Mouse (Mus musculus) Patski (cell line): ENCODE data around the gene Fnbp1. TPM values are rescaled to one million over a fixed set of nuclear protein-coding genes. Genes with fewer than 3 reads are reported as not detected.

ENCODE experiments used
- ATAC-seq: fragments of 100-300 bp; one replicate; pipeline ENCODE4 v1.8.0; 2021
- CTCF ChIA-PET: fragments of 350-600 bp; sonication (Branson Sonifier 250); formaldehyde crosslinking; loops from one replicate; lab custom pipeline; 2022; ENCODE audit warnings: inconsistent platforms; lab: Charles Lee
- POLR2A ChIA-PET: fragments of 350-600 bp; sonication (Branson Sonifier 250); formaldehyde crosslinking; loops from one replicate; lab custom pipeline; 2022; ENCODE audit warnings: antibody characterized with exemption, inconsistent platforms; lab: Charles Lee
- DNase-seq: peaks from one replicate; pipeline ENCODE4 v3.0.0-alpha.2; 2011; ENCODE audit warnings: low read depth, low spot score
- H3K27me3 ChIP-seq: fragments of 371-371 bp; one replicate; pipeline ENCODE4 v1.5.1; 2021
- CTCF ChIP-seq: fragments of 100-300 bp; IDR thresholded peaks from one replicate; pipeline ENCODE4 v1.5.1; 2021
- in situ Hi-C: fragments of 300-500 bp; cut with MboI; formaldehyde crosslinking; loops from 3 replicates; pipeline ENCODE4 v1.11.1; 2018; ENCODE audit warnings: low pct_unique_long_range_greater_than_20kb, mixed read lengths
- polyA plus RNA-seq: library from polyadenylated mRNA; unstranded; gene quantifications from one replicate; pipeline ENCODE4 v1.2.3, GENCODE M21; 2021

Gene Fnbp1
- polyA plus RNA-seq, 1 experiment from 2014 or later, result 40.4 TPM

GRCm38 (mm10) chr2:31087663-31088661 is 53.8 kb downstream of the Fnbp1 start:
- ATAC-seq, result no peak
- CTCF ChIA-PET, result interaction anchor here (1.4 kb wide), 1 partner anchor 19 kb away, joined by 3 read pairs; no protein-coding TSS in a partner anchor
- TF ChIP-seq CTCF, result no peak
- in situ Hi-C loops, result no loop called here
- DNase-seq, result no peak
- no peaks in the 10 kb centered on the region for H3K27me3 ChIP-seq
- POLR2A ChIA-PET, result interaction anchor here (0.6 kb wide), 2 partner anchors 24 to 63 kb away, joined by 3 read pairs; no protein-coding TSS in a partner anchor

- ChIA-PET CTCF (interaction anchor here (1.4 kb wide), 1 partner anchor 20 kb away, joined by 3 read pairs; no protein-coding TSS in a partner anchor), POLR2A (interaction anchor here (0.6 kb wide), 2 partner anchors 23 to 62 kb away, joined by 3 read pairs; no protein-coding TSS in a partner anchor)
- ATAC-seq, result no peak
- in situ Hi-C loops, result no loop called here
- no peak for TF ChIP-seq CTCF
- no peaks in the 10 kb centered on the region for H3K27me3 ChIP-seq
- no peak for DNase-seq
Observed at GRCm38 (mm10) chr2:31087085-31087484, 54.7 kb downstream of the Fnbp1 start.

DNA sequence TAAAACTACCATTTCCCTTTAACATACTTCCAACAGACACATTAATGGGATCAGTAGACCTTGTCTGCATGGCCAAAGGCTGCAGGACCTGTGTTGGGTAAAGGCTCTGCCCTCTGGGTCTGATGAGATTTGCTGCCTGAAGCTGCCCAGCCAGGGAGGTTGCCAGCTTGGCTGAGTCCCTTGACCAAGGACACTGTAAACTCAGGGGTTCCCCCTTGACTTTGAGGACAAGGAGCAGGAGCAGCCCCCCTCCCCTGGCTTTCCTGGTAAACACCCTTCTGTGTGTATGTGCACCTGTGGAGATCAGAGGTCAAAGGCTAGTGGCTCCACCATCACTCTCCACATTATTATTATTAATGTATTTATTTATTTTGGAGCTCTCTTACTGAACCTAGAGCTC is 55.3 kb downstream of the Fnbp1 start:
- no peak for TF ChIP-seq CTCF
- no peak for DNase-seq
- H3K27me3 ChIP-seq, result no peaks in the 10 kb centered on the region
- in situ Hi-C loops, result no loop called here
- ChIA-PET CTCF (interaction anchor here (1.6 kb wide), 1 partner anchor 45 kb away, joined by 3 read pairs; no protein-coding TSS in a partner anchor), POLR2A (no interaction called here)
- ATAC-seq, result no peak

- CTCF ChIA-PET, result interaction anchor here (0.7 to 1.3 kb wide), 2 partner anchors 9 to 57 kb away, joined by 3 read pairs; partner anchors contain the start of gene Fnbp1
- DNase-seq (no peak), ATAC-seq (no peak)
- no peak for TF ChIP-seq CTCF
- no peaks in the 10 kb centered on the region for H3K27me3 ChIP-seq
- in situ Hi-C loops, result no loop called here
- POLR2A ChIA-PET, result interaction anchor here (0.6 kb wide), 1 partner anchor 1467 kb away, joined by 9 read pairs; no protein-coding TSS in a partner anchor
Observed at GRCm38 (mm10) chr2:31084169-31084850, 57.5 kb downstream of the Fnbp1 start.

GRCm38 (mm10) chr2:31083372-31083771 is 58.4 kb downstream of the Fnbp1 start:
- H3K27me3 ChIP-seq, result no peaks in the 10 kb centered on the region
- DNase-seq (no peak), ATAC-seq (no peak)
- in situ Hi-C loops, result no loop called here
- POLR2A ChIA-PET, result interaction anchor here (0.6 kb wide), 1 partner anchor 1466 kb away, joined by 9 read pairs; no protein-coding TSS in a partner anchor
- CTCF ChIA-PET, result interaction anchor here (0.7 to 1.3 kb wide), 2 partner anchors 10 to 58 kb away, joined by 3 read pairs; partner anchors contain the start of gene Fnbp1
- no peak for TF ChIP-seq CTCF

DNA sequence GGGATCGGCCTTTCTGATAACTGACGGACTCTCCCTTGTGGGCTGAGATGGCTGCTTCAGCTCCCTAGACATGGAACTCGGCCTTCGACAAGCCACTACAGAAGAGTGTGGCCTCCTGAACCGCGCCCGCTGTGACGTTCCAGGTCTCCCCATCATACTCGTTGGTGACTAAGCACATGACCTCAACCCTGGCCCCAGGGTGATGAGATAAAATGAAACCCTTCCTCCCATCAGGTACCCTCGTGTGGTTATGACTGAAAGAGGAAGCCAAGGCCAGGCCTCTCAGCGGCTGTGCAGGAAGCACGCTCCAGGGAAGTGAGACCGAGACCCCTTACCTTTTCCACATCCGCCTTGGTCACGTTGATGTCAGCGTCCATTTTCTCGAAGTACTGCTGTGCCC is 59.2 kb downstream of the Fnbp1 start:
- TF ChIP-seq CTCF, result no peak
- DNase-seq, result no peak
- ChIA-PET POLR2A (no interaction called here), CTCF (no interaction called here)
- ATAC-seq, result no peak
- in situ Hi-C loops, result no loop called here
- no peaks in the 10 kb centered on the region for H3K27me3 ChIP-seq

- TF ChIP-seq CTCF, result no peak
- DNase-seq (no peak), ATAC-seq (no peak)
- ChIA-PET POLR2A (interaction anchor here (1.4 kb wide), 1 partner anchor 8 kb away, joined by 3 read pairs; no protein-coding TSS in a partner anchor), CTCF (no interaction called here)
- no peaks in the 10 kb centered on the region for H3K27me3 ChIP-seq
- in situ Hi-C loops, result no loop called here
Observed at GRCm38 (mm10) chr2:31081349-31081748, 60.5 kb downstream of the Fnbp1 start.

- in situ Hi-C loops, result no loop called here
- CTCF ChIA-PET, result no interaction called here
Observed at GRCm38 (mm10) chr2:31079117-31079516, 62.7 kb downstream of the Fnbp1 start.

DNA sequence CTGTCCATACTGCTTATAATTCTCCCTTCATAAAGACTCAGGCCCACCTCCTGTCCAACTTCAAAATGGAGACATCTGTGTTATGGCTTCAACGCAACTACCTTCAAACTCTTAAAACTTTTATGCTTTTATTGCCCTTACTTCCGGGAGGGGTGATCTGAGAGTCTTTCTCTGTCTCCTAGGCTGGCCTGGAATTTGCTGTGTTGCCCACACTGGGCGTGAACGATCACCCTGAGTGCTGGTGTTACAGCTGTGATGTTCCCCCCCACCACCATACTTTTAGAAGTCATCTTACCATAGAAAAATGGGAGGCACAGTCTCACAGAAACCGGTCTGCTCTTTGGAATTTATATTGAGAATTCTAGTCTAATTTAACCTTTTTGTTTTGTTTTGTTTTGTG is 64.2 kb downstream of the Fnbp1 start:
- no peak for ATAC-seq
- H3K27me3 ChIP-seq, result no peaks in the 10 kb centered on the region
- CTCF ChIA-PET, result no interaction called here
- POLR2A ChIA-PET, result no interaction called here
- TF ChIP-seq CTCF, result no peak
- in situ Hi-C loops, result no loop called here
- no peak for DNase-seq

More at GRCm38 (mm10) chr2:31079117-31079516, 62.7 kb downstream of the Fnbp1 start:
- POLR2A ChIA-PET, result no interaction called here
- no peak for ATAC-seq
- no peak for TF ChIP-seq CTCF
- DNase-seq, result no peak
- no peaks in the 10 kb centered on the region for H3K27me3 ChIP-seq

DNA sequence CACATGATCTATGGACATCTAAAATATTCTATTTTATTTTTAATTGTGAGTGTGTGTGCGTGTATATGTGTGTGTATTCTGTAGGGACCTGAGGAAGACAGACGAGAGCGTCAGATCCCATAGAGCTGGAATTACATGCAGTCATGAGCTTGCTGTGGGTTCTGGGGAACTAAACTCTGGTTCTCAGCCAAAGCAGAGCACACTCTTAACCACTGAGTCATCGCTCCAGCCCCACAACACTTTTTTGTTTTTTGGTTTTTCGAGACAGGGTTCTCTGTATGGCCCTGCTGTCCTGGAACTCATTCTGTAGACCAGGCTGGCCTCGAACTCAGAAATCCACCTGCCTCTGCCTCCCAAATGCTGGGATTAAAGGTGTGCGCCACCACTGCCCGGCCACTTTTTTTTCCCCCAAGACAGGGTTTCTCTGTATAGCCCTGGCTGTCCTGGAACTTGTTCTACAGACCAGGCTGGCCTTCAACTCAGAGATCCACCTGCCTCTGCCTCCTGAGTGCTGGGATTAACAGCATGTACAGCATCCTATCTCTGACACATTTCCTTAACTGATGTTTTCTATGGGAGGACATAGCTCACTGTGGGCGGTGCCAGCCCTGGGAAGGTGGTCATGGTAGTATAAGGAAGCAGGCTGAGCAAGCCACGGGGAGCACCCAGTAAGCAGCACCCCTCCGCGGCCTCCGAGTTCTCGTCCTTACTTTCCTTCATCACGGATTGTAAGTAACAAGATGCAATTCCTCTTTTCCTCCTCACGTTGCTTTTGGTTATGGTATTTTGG is 65.3 kb downstream of the Fnbp1 start:
- TF ChIP-seq CTCF, result no peak
- CTCF ChIA-PET, result interaction anchor here (0.6 kb wide), 1 partner anchor 35 kb away, joined by 3 read pairs; no protein-coding TSS in a partner anchor
- ATAC-seq (peak; percentile 26), DNase-seq (no peak)
- in situ Hi-C loops, result no loop called here
- POLR2A ChIA-PET, result no interaction called here
- no peaks in the 10 kb centered on the region for H3K27me3 ChIP-seq
